Mouse (Mus musculus) urinary bladder, adult 18-20 months (tissue): Measurements from ENCODE around the gene Aoah.

ENCODE experiments used
- DNase-seq, 2 experiments: peaks; one replicate each; pipeline ENCODE4 v3.0.0; 2022; ENCODE audit warnings: low spot score in 2 of 2, mixed read lengths in 2 of 2

The Aoah gene

GRCm38 (mm10) chr13:20916698-20917511 lies 123.0 kb downstream of the Aoah start:
- DNase-seq: no peak

- no peak for DNase-seq
Measured at GRCm38 (mm10) chr13:20920401-20920800, 126.5 kb downstream of the Aoah start.

GRCm38 (mm10) chr13:20936016-20936415 lies 142.1 kb downstream of the Aoah start:
- no peak for DNase-seq

- peak; percentile 2 to 71 for DNase-seq
Measured at GRCm38 (mm10) chr13:20937452-20937851, 143.5 kb downstream of the Aoah start.

- no peak for DNase-seq
Measured at GRCm38 (mm10) chr13:20939099-20939498, 145.2 kb downstream of the Aoah start.

- DNase-seq: peak in 1 of 2 experiments; percentile 3
Measured at GRCm38 (mm10) chr13:20940389-20940788, 146.5 kb downstream of the Aoah start.

GRCm38 (mm10) chr13:20941707-20942106 lies 147.8 kb downstream of the Aoah start:
- no peak for DNase-seq

GRCm38 (mm10) chr13:20963086-20963485 lies 169.2 kb downstream of the Aoah start:
- DNase-seq: no peak

GRCm38 (mm10) chr13:20981234-20982230 lies 187.6 kb downstream of the Aoah start:
- DNase-seq: no peak

GRCm38 (mm10) chr13:20985510-20985909 lies 191.6 kb downstream of the Aoah start:
- DNase-seq: no peak

- no peak for DNase-seq
Measured at GRCm38 (mm10) chr13:20985961-20986360, 192.0 kb downstream of the Aoah start.

GRCm38 (mm10) chr13:21005238-21005637 lies 211.3 kb downstream of the Aoah start:
- DNase-seq: no peak

- no peak for DNase-seq
Measured at GRCm38 (mm10) chr13:21005642-21006320, 211.9 kb downstream of the Aoah start.

- DNase-seq: no peak
Measured at GRCm38 (mm10) chr13:21006321-21006653, 212.4 kb downstream of the Aoah start.

- DNase-seq: no peak
Measured at GRCm38 (mm10) chr13:21013659-21014058, 219.7 kb downstream of the Aoah start.

GRCm38 (mm10) chr13:21024831-21025230 lies 230.9 kb downstream of the Aoah start:
- DNase-seq: no peak

GRCm38 (mm10) chr13:21033176-21033575 lies 239.3 kb downstream of the Aoah start:
- no peak for DNase-seq

- DNase-seq: no peak
Measured at GRCm38 (mm10) chr13:21035011-21035410, 241.1 kb downstream of the Aoah start.

- DNase-seq: no peak
Measured at GRCm38 (mm10) chr13:21035981-21036380, 242.1 kb downstream of the Aoah start.

GRCm38 (mm10) chr13:21040589-21041199 lies 246.8 kb downstream of the Aoah start:
- DNase-seq: no peak

GRCm38 (mm10) chr13:21050118-21050517 lies 256.2 kb downstream of the Aoah start:
- DNase-seq: no peak

GRCm38 (mm10) chr13:21066021-21066420 lies 272.1 kb downstream of the Aoah start:
- DNase-seq: no peak
